Mouse (Mus musculus) megakaryocyte, embryonic 14.5 days (primary cell): ENCODE data around the gene Tmem59l.

Experiments
- FLI1 ChIP-seq: IDR thresholded peaks from 2 replicates; pipeline ENCODE4 v1.6.1; 2012; ENCODE audit warnings: low read length, inconsistent platforms, mixed read lengths
- GATA1 ChIP-seq: IDR thresholded peaks from 3 replicates; pipeline ENCODE4 v1.6.1; 2012; ENCODE audit warnings: mixed read lengths, low read length, inconsistent platforms, borderline replicate concordance

- no peak for TF ChIP-seq FLI1
- TF ChIP-seq GATA1 = no peak
Measured at GRCm38 (mm10) chr8:70439848-70440179, 47.3 kb downstream of the Tmem59l start.
